Mouse (Mus musculus) liver, adult 10 weeks (tissue): ENCODE results near the gene Nrn1l. TPM values are rescaled to one million over a fixed set of nuclear protein-coding genes. Genes with fewer than 3 reads are reported as not detected.

Experiments used
- polyA plus RNA-seq: library from polyadenylated mRNA; stranded (reverse); fragments of 350-450 nt; fragmentation: Illumina TruSeq; extraction: RNeasy Lipid Tissue Mini Kit (QIAGEN cat#74804); gene quantifications from one replicate; pipeline ENCODE4 v1.2.3, GENCODE M21; 2014; ENCODE audit warnings: low read depth, low replicate concordance

Nrn1l gene
- not detected for polyA plus RNA-seq

DNA sequence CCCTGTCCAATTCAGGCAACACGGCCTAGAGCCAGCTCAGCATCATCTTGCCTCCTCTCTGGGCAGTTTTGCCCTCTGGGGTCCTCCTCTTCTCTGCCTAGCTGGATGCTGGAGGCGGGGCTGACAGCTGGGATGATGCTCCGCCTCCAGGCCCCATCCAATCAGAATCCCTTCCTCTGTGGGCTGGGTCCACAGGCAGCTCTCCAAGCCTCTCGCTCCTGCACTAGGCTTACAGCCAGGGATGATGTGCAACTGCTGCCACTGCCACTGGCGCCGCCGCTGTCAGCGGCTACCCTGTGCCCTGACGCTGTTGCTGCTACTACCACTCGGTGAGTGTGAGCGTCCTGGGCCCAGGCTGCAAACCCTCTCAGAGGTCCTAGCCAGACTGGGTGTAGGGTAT lies at the start of gene Nrn1l:
Nrn1l (plus strand) TSS at position 229 of the 400 bp plus-strand sequence.

DNA sequence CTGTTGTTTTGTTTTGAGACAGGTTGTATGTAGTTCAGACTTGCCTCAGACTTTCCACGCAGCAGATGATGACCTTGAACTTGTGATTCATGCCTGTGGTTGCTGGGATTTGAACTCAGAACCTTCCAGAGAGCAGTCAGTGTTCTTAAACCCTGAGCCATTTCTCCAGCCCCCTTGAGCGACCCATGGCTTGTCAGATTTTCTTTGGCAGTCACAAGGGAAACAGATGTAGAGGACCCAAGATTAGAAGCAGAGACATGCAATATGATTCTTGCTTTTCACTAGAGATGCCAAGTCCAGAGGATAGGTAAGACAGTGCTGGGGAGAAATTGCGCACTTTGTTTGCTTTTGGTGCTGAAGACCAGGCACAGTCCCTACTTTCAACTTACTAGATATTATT lies 40.2 kb upstream of the Nrn1l start, which contains the start of gene Cenpt:
Cenpt (minus strand) TSS at position 101 of the 400 bp plus-strand sequence.

DNA sequence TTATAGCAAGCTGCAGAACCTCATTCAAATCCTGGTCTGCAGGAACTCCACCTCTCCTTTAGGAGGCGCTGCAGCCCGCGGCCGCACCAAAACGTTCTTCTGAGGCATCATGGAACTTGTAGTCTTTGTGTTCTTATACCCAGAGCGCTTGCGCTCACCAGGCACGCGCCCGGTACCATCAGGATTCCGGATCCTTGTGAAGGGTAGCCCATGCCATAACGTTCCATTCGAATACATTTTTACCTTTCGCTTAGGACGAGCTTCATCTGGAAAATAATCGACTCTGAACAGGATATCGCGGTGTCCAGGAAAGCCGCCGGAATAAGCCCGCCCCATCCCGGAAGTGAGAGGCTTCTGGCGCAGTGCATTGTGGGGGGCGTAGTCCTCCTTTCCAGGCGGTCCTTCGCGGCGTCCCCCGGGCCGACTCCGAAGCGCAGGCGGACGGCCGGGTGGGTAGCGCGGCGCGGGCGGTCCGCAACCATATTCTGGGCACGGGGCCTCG lies 38.6 kb upstream of the Nrn1l start, which contains the start of gene Thap11:
Thap11 (plus strand) TSS at position 418 of the 502 bp plus-strand sequence.

DNA sequence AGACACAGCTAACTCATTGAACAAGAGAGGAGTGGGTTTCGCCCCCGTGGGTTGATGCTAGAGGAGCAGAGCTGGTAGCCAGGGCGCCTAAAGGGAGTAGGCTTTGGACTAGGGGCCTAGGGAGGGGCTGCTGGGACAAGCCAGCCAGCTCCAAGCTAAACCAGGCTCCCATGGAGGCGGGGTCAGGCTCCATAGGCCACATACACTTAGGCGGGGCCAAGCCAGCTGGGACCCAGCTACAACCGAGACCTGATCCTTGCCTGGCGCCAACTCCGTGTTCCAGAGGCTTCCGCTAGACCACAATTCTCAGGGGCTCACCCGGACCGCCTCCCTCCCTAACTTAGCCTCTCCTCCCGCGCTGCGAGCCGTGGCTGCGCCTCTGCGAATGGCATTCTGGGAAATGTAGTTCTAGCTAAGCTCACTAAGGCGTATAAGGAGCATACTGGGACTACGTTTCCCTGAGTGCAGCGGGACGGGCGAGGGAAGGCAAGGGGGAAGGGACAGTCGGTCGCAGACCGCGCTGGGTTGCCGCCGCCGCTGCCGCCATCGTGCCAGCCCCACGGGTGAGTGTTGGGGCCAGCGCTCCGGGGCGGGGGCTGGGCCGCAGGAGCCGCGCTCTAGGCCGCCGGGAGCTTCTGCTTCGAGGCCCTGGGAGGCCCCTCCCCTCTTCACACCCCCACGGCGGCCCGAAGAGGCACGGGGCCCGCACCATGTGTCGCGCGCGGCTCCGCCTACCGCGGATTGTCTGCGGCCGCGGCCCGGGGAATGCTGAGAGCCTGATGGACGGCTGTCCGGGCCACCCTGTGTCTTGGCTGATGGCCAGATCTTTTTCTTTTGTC lies 33.0 kb upstream of the Nrn1l start, which contains the start of gene Nutf2:
Nutf2 (plus strand) TSS at position 438 of the 839 bp plus-strand sequence.

DNA sequence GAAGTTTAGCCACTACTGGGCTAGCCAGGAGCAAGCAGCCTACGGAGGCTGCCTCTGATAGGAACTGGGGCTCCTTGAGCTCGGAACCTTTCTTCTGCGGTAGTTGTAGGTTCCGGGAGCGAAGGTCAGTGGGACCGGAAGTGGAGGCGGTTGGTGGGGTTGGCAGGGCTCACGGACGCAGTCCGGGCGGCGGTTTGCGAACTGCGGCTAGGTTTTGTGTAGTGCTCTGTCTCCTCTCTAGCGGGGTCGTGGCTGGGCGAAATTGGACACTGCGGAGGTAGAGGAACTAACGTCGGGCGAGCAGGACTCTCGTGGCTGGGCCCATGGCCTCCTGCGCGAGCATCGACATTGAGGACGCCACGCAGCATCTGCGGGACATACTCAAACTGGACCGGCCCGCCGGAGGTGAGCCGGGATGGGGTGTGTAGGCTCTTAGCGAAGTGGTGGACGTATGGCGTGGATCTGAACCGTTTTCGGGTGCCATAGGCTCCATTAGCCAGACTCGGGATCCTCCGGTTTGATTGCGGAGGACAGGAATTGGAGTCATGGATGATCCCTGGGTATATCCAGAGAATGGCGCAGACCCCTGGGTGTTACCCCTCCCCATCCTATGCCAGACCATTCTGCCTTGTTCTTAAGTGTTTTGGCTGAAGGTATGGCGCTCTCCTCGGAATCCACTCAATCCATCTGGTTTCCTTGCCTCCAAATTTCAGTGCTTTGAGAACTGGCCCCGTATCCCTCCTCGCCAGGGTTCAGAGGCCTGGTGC lies 12.4 kb upstream of the Nrn1l start, which contains the start of gene Edc4:
Edc4 (plus strand) TSS at position 128 of the 767 bp plus-strand sequence.

DNA sequence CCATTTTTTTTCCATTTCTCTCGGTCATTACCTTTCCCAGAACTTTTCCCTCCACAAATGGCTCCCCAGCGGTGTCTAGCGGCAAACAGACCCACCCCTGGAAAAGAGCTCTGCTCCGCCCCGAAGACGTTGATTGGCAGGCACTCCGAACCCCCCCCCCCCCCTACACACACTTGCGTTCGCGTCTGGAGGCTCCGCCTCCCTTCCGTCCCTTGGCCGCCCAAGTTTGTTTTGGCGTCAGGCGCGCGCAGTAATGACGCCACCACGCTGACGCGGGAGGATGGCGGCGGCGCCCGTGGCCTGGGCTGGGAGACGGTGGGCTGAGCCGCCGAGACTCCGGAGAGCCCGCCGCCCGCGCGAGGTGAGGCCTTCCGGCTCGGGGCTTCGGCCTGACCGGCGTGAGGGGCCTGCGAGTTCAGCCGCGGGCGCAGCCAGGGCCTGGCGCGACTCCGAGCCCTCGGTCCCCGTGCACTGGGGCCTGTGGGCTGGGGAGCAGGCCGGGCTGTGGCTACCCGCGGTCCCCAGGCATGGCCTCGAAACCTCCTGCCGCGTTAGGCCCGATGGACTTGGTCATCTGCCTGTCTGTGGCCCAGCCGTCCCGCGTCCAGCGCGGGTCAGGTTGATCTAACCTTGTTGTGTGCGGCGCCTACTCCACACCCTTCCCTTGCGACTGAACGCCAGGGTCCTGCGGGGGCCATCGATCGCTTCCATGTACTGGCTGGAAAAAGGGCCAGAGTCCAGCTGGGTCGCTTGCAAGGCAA lies 7.0 kb downstream of the Nrn1l start, which contains the start of gene Pskh1:
Pskh1 (plus strand) TSS at position 262 of the 761 bp plus-strand sequence.

DNA sequence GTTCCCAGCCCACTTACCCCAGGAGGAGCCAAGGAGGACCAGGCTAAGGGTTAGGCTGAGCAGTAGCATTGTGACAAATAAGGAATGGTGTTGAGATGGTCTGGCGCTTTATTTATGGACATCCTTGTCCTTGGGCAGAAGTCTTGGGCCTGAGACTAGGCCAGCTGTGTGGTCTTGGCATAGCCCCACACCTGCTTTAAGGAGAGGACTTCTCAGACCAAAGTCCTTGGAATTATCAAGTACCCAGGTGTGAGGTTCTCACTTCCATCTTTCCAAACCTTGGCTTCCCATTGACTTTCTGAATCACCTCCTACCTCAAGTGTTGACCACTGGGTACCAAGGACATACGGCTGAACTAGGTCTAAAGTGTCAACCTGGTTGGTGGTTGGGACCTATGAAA lies 40.4 kb downstream of the Nrn1l start, which contains the start of gene Ctrl:
Ctrl (minus strand) TSS at position 101 of the 400 bp plus-strand sequence.

DNA sequence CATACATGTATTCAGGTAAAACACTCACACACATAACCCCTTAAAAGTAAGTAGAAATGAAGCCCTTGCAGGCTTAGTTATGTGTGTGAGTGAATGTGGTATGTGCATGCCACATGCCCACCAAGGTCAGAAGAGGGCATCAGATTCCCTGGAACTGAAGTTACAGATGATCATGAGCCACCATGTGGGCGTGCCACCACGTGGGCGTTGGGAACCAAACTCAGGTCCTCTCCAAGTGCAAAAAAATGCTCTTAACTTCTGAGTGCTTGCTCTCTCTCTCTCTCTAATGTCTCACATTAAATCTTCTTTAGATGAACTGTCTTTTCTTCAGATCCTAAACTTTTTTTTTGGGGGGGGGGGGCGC lies 44.9 kb downstream of the Nrn1l start, which contains the start of gene Psmb10:
Psmb10 (minus strand) TSS at position 139 of the 364 bp plus-strand sequence.

DNA sequence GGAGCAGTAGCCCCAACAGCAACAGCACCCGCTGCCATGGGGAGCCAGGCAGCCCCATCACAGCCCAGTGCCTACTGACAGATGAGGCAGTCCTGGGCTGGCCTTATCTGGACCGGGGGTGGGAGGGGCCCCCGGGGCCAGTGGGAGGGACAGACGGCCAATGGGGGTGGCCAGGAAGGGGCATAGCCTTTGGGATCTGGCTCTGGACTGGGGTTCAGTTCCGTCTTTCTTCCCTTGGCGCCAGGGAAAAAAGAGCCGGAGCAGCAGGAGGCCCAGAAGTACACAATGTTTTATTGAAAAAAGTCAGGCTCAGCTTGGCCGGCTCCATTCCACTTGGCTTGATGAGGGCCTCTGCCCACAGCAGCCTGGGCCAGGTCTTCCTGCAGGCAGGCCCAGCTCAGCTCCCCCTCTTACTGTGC lies 50.0 kb downstream of the Nrn1l start, which contains the start of gene Lcat:
Lcat (minus strand) TSS at position 62 of the 419 bp plus-strand sequence.

Other genes starting within 250 kb of the Nrn1l start
- not detected for gene Carmil2, start 207.3 kb upstream of the Nrn1l start, polyA plus RNA-seq
- 1.8 TPM for gene Acd, start 192.5 kb upstream of the Nrn1l start, polyA plus RNA-seq
- not detected for gene Pard6a, start 192.4 kb upstream of the Nrn1l start, polyA plus RNA-seq
- gene 4933405L10Rik, start 185.9 kb upstream of the Nrn1l start, polyA plus RNA-seq, result not detected
- gene Enkd1, start 185.4 kb upstream of the Nrn1l start, polyA plus RNA-seq, result not detected
- gene Gfod2, start 134.9 kb upstream of the Nrn1l start, polyA plus RNA-seq, result 0.69 TPM
- 14.9 TPM for gene Ranbp10, start 66.2 kb upstream of the Nrn1l start, polyA plus RNA-seq
- gene Tsnaxip1, start 65.8 kb upstream of the Nrn1l start, polyA plus RNA-seq, result not detected
- 0.37 TPM for gene Cenpt, start 40.3 kb upstream of the Nrn1l start, polyA plus RNA-seq
- gene Thap11, start 38.4 kb upstream of the Nrn1l start, polyA plus RNA-seq, result 6.8 TPM
- 30.8 TPM for gene Nutf2, start 33.0 kb upstream of the Nrn1l start, polyA plus RNA-seq
- 2.3 TPM for gene Edc4, start 12.7 kb upstream of the Nrn1l start, polyA plus RNA-seq
- 5.1 TPM for gene Pskh1, start 6.9 kb downstream of the Nrn1l start, polyA plus RNA-seq
- not detected for gene Ctrl, start 40.3 kb downstream of the Nrn1l start, polyA plus RNA-seq
- 2.1 TPM for gene Psmb10, start 44.9 kb downstream of the Nrn1l start, polyA plus RNA-seq
- gene Lcat, start 49.8 kb downstream of the Nrn1l start, polyA plus RNA-seq, result 108 TPM
- gene Slc12a4, start 72.5 kb downstream of the Nrn1l start, polyA plus RNA-seq, result 0.37 TPM
- not detected for gene Dpep3, start 85.9 kb downstream of the Nrn1l start, polyA plus RNA-seq
- gene Dus2, start 97.8 kb downstream of the Nrn1l start, polyA plus RNA-seq, result 3.8 TPM
- gene Dpep2nb, start 112.4 kb downstream of the Nrn1l start, polyA plus RNA-seq, result not detected
- 3.8 TPM for gene Ddx28, start 118.3 kb downstream of the Nrn1l start, polyA plus RNA-seq
- 23.1 TPM for gene Nfatc3, start 165.3 kb downstream of the Nrn1l start, polyA plus RNA-seq
- 18.8 TPM for gene Esrp2, start 243.4 kb downstream of the Nrn1l start, polyA plus RNA-seq